Mouse (Mus musculus) forebrain, embryonic 10.5 days (tissue): ENCODE data around the gene Ngef. TPM values are rescaled to one million over a fixed set of nuclear protein-coding genes. Genes with fewer than 3 reads are reported as not detected.

ENCODE experiments used
- DNase-seq: peaks from one replicate; pipeline ENCODE4 v3.0.0-alpha.2; 2017; ENCODE audit warnings: low spot score; ENCODE audit errors: extremely low spot score
- H3K27ac ChIP-seq: fragments of 300-500 bp; sonication (generic); 2 replicates; pipeline ENCODE4 v1.5.1; 2016; ENCODE audit warnings: mild to moderate bottlenecking
- H3K27me3 ChIP-seq: fragments of 300-500 bp; sonication (generic); 2 replicates; pipeline ENCODE4 v1.6.1; 2016; ENCODE audit warnings: mild to moderate bottlenecking; ENCODE audit not compliant: poor library complexity, severe bottlenecking
- H3K36me3 ChIP-seq: fragments of 300-500 bp; sonication (generic); replicated peaks from 2 replicates; pipeline ENCODE4 v1.6.1; 2016; ENCODE audit warnings: mild to moderate bottlenecking, moderate library complexity
- H3K4me1 ChIP-seq: fragments of 300-500 bp; sonication (generic); 2 replicates; pipeline ENCODE4 v1.6.1; 2016
- H3K4me3 ChIP-seq: fragments of 300-500 bp; sonication (generic); 2 replicates; pipeline ENCODE4 v1.5.1; 2016; ENCODE audit warnings: mild to moderate bottlenecking, moderate library complexity
- H3K9me3 ChIP-seq: fragments of 300-500 bp; sonication (generic); 2 replicates; pipeline ENCODE4 v1.6.1; 2016; ENCODE audit warnings: mild to moderate bottlenecking, moderate library complexity
- WGBS: fragments of 180-500 bp; shearing (Covaris S2); methylation state at CpG from one replicate; pipeline ENCODE4 v1.1.7; 2016; 5-methylcytosine and 5-hydroxymethylcytosine counted together
- polyA plus RNA-seq: library from polyadenylated mRNA; unstranded; fragments of >200 nt; fragmentation: Nextera tagmentation; extraction: Ambion mirVana; gene quantifications from 2 replicates; pipeline ENCODE4 v1.2.1, GENCODE M21; 2016

The Ngef gene
- polyA plus RNA-seq, 1 experiment from 2014 or later, result 3.6 TPM

DNA sequence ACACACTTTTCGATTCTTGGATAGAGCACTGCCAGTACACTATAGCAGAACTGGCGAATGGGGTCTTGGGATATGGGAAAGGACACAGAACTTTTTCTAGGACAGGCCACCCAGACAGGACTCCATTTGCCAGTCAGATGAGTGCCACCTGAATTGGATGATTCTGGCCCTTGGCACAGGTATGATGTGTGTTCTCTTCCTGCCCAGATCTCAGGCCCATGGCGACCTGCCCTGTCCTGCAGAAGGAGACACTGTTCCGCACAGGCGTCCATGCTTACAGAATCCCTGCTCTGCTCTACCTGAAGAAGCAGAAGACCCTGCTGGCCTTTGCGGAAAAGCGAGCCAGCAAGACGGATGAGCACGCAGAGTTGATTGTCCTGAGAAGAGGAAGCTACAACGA, 21.0 kb upstream of the Ngef start:
- DNase-seq, result no peak

DNA sequence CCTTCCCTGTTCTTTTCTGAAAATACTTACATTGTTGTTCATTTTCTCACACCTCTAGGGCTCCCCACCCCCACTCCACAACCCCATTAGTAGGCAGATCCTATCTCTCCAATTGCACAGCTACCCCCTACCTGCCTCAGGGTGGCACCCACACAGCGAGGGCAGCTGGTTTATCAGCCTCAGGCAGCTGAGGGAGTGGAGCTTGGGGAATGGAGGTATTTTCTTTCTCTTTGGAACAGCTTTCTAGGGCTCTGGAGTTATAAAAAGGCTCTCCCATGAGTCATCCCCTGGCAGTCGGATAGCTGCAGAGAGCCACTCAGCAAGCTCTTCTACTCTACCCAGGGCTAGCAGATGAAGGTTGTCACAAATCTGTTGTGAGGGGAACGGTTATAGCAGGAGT, 20.6 kb upstream of the Ngef start:
- WGBS, result 84% methylated on average over 3 of the region's 3 CpGs
- no peaks in the 10 kb centered on the region for H3K9me3 ChIP-seq
- no peak overlapping the region for H3K27ac ChIP-seq
- no peak overlapping the region for H3K4me3 ChIP-seq
- no peaks in the 10 kb centered on the region for H3K4me1 ChIP-seq
- no peak for DNase-seq
- H3K27me3 ChIP-seq, result no peaks in the 10 kb centered on the region
- no peaks in the 10 kb centered on the region for H3K36me3 ChIP-seq

More for the DNA sequence above, 21.0 kb upstream of the Ngef start:
- H3K4me1 ChIP-seq, result peaks cover 1% of the 10 kb centered on the region; the same call in 1 of the 2 replicates
- H3K36me3 ChIP-seq, result no peaks in the 10 kb centered on the region
- no peaks in the 10 kb centered on the region for H3K9me3 ChIP-seq
- no peak overlapping the region for H3K27ac ChIP-seq
- no peak overlapping the region for H3K4me3 ChIP-seq
- H3K27me3 ChIP-seq, result no peaks in the 10 kb centered on the region
- 93% methylated on average over 10 of the region's 10 CpGs for WGBS

DNA sequence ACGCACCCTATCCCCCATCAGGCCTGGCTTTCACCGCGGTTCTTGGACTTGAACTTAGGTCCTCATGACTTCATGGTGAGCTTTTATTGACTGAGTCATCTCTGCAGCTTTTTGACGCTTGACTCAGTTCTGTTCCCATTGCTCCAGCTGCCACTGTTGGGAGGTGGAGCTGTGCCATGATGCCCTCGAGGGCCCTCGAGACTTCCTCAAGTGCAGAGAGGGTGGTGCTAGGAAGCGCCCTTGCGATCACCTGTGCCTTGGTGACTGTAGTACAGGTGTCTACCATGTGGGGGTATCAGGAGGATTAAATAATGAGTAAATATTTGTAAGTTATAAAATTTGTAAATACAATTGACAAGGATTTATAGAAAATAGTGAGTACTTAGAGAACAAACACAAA, 16.3 kb upstream of the Ngef start:
- Histone ChIP-seq H3K9me3 (no peaks in the 10 kb centered on the region), H3K27me3 (no peaks in the 10 kb centered on the region), H3K36me3 (no peaks in the 10 kb centered on the region), H3K4me3 (no peak overlapping the region), H3K27ac (no peak overlapping the region), H3K4me1 (no peaks in the 10 kb centered on the region)
- DNase-seq, result no peak
- 92% methylated on average over 8 of the region's 8 CpGs for WGBS

DNA sequence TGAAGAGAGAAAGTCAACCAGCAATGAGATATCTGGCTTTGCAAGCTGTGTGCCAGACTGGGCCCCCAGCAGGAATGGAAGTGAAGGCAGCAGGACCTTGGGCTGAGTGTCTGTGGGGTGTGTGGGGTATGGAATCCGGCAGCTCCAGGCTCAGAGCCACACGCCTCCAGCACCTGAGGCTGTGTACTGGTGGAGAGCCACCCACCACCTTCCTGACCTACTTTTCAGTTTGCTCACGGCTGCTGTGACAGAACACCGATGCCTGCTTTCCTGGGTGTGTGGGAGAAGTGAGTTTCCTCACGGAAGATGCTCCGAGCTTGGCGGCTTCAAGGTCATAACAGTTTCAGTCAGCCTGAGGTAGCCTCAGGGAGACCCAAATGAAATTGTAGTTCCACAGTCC, 15.5 kb upstream of the Ngef start:
- Histone ChIP-seq H3K4me1 (no peaks in the 10 kb centered on the region), H3K27me3 (no peaks in the 10 kb centered on the region), H3K27ac (no peak overlapping the region), H3K4me3 (no peak overlapping the region), H3K36me3 (no peaks in the 10 kb centered on the region), H3K9me3 (no peaks in the 10 kb centered on the region)
- 92% methylated on average over 7 of the region's 7 CpGs for WGBS
- no peak for DNase-seq

DNA sequence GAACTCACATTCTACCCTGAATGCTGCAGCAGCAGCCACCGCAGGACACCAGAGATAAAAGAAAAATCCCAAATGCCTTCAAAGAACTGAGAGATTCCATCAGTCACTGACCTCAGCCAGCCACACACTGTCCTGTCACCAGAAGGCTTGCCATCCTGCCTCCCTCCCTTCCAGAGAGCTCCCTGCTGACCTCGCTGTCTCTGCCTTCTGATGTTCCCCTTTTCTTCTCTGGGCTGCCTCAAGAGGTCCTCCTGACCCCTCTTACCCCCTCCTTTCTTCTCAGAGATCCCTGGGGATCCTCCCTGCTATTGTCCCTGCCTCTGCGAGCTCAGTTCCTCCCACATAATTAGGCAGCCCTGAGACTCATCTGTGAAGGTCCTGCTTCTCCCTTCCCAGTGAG, 7.2 kb upstream of the Ngef start:
- no peak overlapping the region for H3K4me3 ChIP-seq
- no peak overlapping the region for H3K27ac ChIP-seq
- DNase-seq, result no peak
- under 1% methylated on average over 3 of the region's 3 CpGs for WGBS
- peaks cover 21% of the 10 kb centered on the region; the same call in 1 of the 2 replicates for H3K27me3 ChIP-seq
- H3K36me3 ChIP-seq, result no peaks in the 10 kb centered on the region
- H3K9me3 ChIP-seq, result no peaks in the 10 kb centered on the region
- peaks cover 12% of the 10 kb centered on the region for H3K4me1 ChIP-seq

DNA sequence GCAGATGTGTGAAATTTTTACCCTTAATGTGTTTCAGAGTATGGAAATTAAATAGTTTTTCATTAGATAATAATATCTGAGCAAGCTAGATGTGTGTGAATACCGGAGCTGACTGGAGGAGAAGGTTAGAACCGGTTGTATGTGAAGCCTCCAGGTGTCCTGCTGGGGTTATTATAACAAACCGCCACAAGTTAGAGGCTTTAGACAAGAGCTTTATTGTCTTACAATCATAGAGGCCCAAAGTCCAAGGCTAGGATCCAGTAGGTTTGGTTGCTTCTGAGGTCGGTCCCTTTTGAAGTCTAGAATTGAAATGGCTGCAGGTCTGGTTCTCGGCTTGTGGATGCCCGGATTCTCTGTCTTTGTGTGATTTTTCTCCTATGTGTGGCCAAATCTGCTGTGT, 5.3 kb upstream of the Ngef start:
- Histone ChIP-seq H3K9me3 (no peaks in the 10 kb centered on the region), H3K4me3 (no peak overlapping the region), H3K27ac (no peak overlapping the region), H3K27me3 (peaks cover 21% of the 10 kb centered on the region; the same call in 1 of the 2 replicates), H3K4me1 (peaks cover 12% of the 10 kb centered on the region), H3K36me3 (no peaks in the 10 kb centered on the region)
- no peak for DNase-seq
- WGBS, result 84% methylated on average over 6 of the region's 6 CpGs

DNA sequence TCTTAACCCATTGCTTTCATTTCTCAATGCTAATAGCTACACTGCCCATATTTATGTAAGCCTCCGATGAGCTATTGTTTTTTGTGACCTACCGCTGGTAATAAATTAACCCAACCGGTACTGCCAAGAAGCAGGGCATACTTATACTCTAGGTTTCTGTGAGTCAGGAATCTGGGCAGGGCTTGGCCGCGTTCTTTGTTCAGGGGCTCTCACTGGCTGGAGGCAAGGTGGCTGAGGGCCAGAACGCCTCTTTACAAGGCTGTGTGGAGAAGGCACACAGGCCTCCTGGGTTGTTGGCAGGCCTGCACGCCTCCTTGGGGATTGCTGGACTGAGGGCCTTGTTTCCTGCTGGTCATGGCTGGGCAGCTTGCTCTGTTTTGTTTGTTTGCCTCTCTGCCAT, 1.1 kb upstream of the Ngef start:
- WGBS, result 88% methylated on average over 7 of the region's 7 CpGs

DNA sequence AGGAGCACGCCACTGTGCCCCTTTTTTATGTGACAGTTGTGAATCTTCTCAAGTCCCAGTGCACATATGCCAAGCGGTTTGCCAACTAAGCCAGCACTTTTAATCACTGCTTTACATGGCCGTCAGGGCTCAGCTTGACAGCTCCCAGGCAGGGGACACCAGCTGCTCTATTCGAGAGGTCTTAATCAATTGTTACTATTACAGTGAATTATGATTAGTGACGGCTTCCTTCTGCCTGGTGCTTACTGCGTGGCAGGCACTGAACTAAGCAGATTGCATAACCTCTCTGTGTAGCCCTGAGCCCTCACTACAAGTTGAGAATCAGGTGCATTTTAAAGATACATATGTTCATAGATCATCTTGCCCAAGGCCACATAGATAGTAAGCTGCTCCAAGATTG, 683 bp upstream of the Ngef start:
- no peak overlapping the region for H3K27ac ChIP-seq
- H3K4me3 ChIP-seq, result no peak overlapping the region
- peaks cover 4% of the 10 kb centered on the region; the same call in 1 of the 2 replicates for H3K27me3 ChIP-seq
- H3K36me3 ChIP-seq, result no peaks in the 10 kb centered on the region
- H3K9me3 ChIP-seq, result no peaks in the 10 kb centered on the region
- 82% methylated on average over 6 of the region's 6 CpGs for WGBS
- DNase-seq, result no peak
- H3K4me1 ChIP-seq, result no peaks in the 10 kb centered on the region

More for the DNA sequence above, 1.1 kb upstream of the Ngef start:
- H3K27ac ChIP-seq, result no peak overlapping the region
- H3K36me3 ChIP-seq, result no peaks in the 10 kb centered on the region
- no peaks in the 10 kb centered on the region for H3K9me3 ChIP-seq
- DNase-seq, result no peak
- no peak overlapping the region for H3K4me3 ChIP-seq
- no peaks in the 10 kb centered on the region for H3K4me1 ChIP-seq
- H3K27me3 ChIP-seq, result peaks cover 4% of the 10 kb centered on the region; the same call in 1 of the 2 replicates

DNA sequence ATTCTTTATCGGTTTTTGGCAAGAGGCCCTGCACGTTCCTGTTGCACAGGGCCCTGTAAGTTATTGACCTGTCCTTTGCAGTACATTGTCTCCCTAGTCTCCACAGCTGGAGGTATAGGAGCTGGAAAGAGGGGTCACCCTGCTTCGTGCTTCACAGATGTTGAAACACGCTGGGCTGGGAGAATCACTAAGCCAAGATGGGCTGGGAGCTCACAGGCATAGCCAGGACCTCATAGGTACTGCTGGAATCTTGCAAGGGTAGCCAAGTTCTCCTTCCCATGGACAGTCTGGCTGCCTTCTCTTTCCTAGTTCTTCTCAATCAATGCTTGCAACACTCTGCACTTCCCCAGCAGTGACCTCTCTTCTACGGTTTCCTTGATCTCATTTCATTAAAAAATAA, 409 bp downstream of the Ngef start:
- Histone ChIP-seq H3K9me3 (no peaks in the 10 kb centered on the region), H3K4me3 (no peak overlapping the region), H3K27me3 (no peaks in the 10 kb centered on the region), H3K4me1 (no peaks in the 10 kb centered on the region), H3K27ac (no peak overlapping the region), H3K36me3 (no peaks in the 10 kb centered on the region)
- WGBS, result 79% methylated on average over 5 of the region's 5 CpGs
- DNase-seq, result no peak

DNA sequence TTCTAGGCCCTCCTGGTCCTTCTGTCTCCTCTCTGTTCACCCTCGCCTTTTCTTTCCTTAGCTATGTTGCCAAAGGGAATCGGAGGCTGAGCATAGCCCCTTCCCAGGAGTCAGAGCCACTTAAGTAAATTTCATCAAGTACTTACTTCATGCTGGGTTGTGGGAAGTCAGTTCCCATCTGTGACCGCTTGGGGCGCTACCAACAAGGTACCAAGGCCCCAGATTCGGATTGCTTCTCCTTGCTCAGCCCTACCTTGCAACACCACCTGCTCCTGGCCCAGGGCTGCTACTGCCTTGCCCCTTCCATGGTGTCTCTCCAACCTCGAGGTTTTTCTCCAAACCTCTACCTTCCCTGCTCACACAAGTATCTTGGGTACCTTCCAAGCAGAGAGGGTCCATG, 5.3 kb downstream of the Ngef start:
- H3K4me3 ChIP-seq, result no peak overlapping the region
- no peak for DNase-seq
- H3K9me3 ChIP-seq, result no peaks in the 10 kb centered on the region
- no peaks in the 10 kb centered on the region for H3K36me3 ChIP-seq
- no peak overlapping the region for H3K27ac ChIP-seq
- no peaks in the 10 kb centered on the region for H3K27me3 ChIP-seq
- H3K4me1 ChIP-seq, result no peaks in the 10 kb centered on the region; the same call in 1 of the 2 replicates
- 53% methylated on average over 6 of the region's 6 CpGs for WGBS

DNA sequence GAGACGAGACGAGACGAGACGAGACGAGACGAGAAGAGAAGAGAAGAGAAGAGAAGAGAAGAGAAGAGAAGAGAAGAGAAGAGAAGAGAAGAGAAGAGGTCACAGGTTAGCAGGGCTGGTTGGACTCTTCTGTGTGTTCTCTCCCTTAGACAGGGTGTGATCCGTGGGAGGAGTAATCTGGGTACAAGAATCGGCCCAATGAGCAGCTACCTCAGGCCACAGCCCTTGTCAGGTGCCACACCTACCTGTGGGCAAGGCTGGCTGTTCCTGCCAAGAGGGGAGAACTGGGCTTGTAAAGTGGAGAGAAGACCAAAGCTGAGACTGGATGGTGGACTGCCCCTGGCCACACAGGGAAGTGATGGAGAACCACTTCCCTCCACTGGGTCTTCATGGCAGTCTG, 7.9 kb downstream of the Ngef start:
- Histone ChIP-seq H3K36me3 (no peaks in the 10 kb centered on the region), H3K27me3 (no peaks in the 10 kb centered on the region), H3K4me3 (no peak overlapping the region), H3K9me3 (no peaks in the 10 kb centered on the region), H3K4me1 (no peaks in the 10 kb centered on the region; the same call in 1 of the 2 replicates), H3K27ac (no peak overlapping the region)
- 82% methylated on average over 2 of the region's 8 CpGs for WGBS
- no peak for DNase-seq

DNA sequence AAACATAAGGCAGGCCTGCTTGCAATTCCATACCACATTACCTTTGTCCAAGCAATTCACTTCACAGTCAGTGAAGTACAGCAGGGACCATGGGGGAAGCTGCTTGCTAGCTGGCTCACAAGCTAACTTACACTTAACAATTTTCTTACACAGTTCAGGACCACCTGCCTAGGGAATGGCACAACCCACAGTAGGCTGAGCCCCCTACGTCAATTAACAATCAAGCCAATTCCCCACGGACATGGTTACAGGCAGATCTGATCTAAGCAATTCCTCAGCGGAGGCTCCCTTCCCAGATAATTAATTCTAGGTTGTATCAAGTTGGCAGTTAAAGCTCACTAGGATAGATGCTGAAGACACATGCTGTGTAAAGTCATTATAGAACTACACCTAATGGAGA, 10.7 kb downstream of the Ngef start:
- Histone ChIP-seq H3K27ac (no peak overlapping the region), H3K4me1 (no peaks in the 10 kb centered on the region; the same call in 1 of the 2 replicates), H3K9me3 (no peaks in the 10 kb centered on the region), H3K4me3 (no peak overlapping the region), H3K27me3 (no peaks in the 10 kb centered on the region), H3K36me3 (no peaks in the 10 kb centered on the region)
- no peak for DNase-seq
- whole genome bisulfite sequencing, result 80% methylated on average over 3 of the region's 3 CpGs

DNA sequence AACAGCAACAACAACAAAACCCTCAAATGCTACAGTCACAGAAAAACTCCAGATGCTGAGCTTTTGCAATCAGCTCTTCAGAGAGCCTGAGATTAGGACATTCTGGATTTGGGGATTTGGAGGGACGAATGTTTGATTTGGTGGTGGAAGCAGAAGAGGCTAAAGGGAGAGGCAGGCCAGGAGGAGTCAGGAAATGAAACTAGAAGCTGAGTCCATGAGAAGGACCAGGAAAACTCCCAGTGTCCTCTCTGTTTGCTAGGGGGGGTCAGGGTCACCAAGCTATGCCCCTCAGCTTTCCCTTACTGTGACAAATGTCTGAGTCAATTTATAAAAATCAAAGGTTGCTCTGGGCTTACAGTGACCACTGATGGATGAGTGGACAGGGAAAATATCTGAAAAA, 20.1 kb downstream of the Ngef start:
- no peaks in the 10 kb centered on the region for H3K27me3 ChIP-seq
- no peak for DNase-seq
- H3K4me3 ChIP-seq, result no peak overlapping the region
- no peak overlapping the region for H3K27ac ChIP-seq
- WGBS, result 78% methylated on average over 1 of the region's 1 CpGs
- H3K9me3 ChIP-seq, result no peaks in the 10 kb centered on the region
- H3K36me3 ChIP-seq, result no peaks in the 10 kb centered on the region
- H3K4me1 ChIP-seq, result peaks cover 9% of the 10 kb centered on the region

DNA sequence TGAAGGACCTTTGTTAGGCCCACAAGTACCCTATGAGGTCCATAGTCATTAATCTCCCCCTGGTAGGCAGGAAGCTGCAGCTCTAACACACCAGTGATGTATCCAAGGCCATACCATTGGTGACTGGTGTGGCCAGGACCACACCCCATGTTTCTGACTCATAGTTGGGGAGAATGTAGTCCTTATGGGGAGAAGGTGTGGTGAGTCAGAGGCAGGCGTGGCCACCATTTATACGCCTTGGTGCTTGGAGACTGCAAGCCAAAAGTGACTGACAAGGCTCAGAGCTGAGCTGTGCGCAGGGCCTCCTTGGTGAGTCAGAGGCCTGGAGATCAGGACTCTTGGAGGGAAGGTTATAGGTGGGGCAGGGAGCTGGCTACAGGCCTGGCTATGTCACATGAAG, 22.7 kb downstream of the Ngef start:
- no peak for DNase-seq
- H3K9me3 ChIP-seq, result no peaks in the 10 kb centered on the region
- WGBS, result 92% methylated on average over 3 of the region's 3 CpGs
- peaks cover 16% of the 10 kb centered on the region for H3K4me1 ChIP-seq
- H3K27me3 ChIP-seq, result 0 out of 2 replicates have a peak, but pooled peaks cover 8% of the 10 kb centered on the region
- no peak overlapping the region for H3K4me3 ChIP-seq
- H3K27ac ChIP-seq, result no peak overlapping the region
- H3K36me3 ChIP-seq, result no peaks in the 10 kb centered on the region
